Mouse (Mus musculus) MEL (cell line): Measurements from ENCODE around the gene Ifngr2.

Experiments used
- CHD2 ChIP-seq: IDR thresholded peaks from 2 replicates; pipeline ENCODE4 v1.6.1; 2011; ENCODE audit warnings: low read length, improper control_type of control experiment
- CTCF ChIP-seq, 3 experiments: IDR thresholded peaks in 2 of 3; conservative IDR thresholded peaks in 1 of 3; 2 replicates each; pipeline ENCODE4 v1.5.1; 2011 to 2012; ENCODE audit warnings: low read length in 3 of 3, low read depth in 2 of 3, mild to moderate bottlenecking in 2 of 3, improper control_type of control experiment in 1 of 3, inconsistent platforms in 1 of 3, mixed read lengths in 1 of 3, moderate library complexity in 1 of 3; ENCODE audit not compliant: control insufficient read depth in 1 of 3, insufficient read depth in 1 of 3, poor library complexity in 1 of 3, severe bottlenecking in 1 of 3
- JUND ChIP-seq: IDR thresholded peaks from 2 replicates; pipeline ENCODE4 v1.6.1; 2011; ENCODE audit warnings: low read depth, mild to moderate bottlenecking, improper control_type of control experiment, low read length
- KAT2A ChIP-seq: conservative IDR thresholded peaks from 2 replicates; pipeline ENCODE4 v1.6.1; 2012; ENCODE audit warnings: low read depth, low read length, improper control_type of control experiment, inconsistent platforms
- MAX ChIP-seq: IDR thresholded peaks from 2 replicates; pipeline ENCODE4 v1.6.1; 2011; ENCODE audit warnings: low read length, improper control_type of control experiment
- RAD21 ChIP-seq: IDR thresholded peaks from 2 replicates; pipeline ENCODE4 v1.6.1; 2011; ENCODE audit warnings: mild to moderate bottlenecking, low read depth, low read length, improper control_type of control experiment

- TF ChIP-seq CHD2, result no peak
- no peak for TF ChIP-seq JUND
- no peak for TF ChIP-seq RAD21
- TF ChIP-seq CTCF (IDR thresholded peaks at IDR 0.05 in 2 of 3, conservative IDR thresholded peaks at IDR 0.05 in 1 of 3; ENCODE audit: control insufficient read depth in 1 of 3, insufficient read depth in 1 of 3, low read depth in 2 of 3, low read length in 3 of 3, poor library complexity in 1 of 3, severe bottlenecking in 1 of 3), result no peak
- TF ChIP-seq MAX, result 0 out of 2 replicates have a peak, but pooled peaks have one; percentile 11
- TF ChIP-seq KAT2A, result no peak
Observed at GRCm38 (mm10) chr16:91546836-91547741, at the start of gene Ifngr2.
